12 mouse cellular contexts compared by ENCODE assay signal in genomic region chr14:101841271-101841670, GRCm38 (mm10).
A peak's percentile ranks its signal among the peaks of the same experiment; 100 is the strongest.
DNase-seq lines count a peak whose midpoint lies in the region; ATAC-seq and TF ChIP-seq lines count a peak whose summit lies in the region.
"Had no signal": no experiment of that assay in that cellular context is flagged by ENCODE, and none has a peak within 500 bp of the region (broad histone marks: within the 10 kb centered on the region; RNA-seq: fewer than 3 reads in every experiment).

No protein-coding gene starts in this region.

- peak overlapping the region; percentile 31; the same call in 1 of the 2 replicates for H3K4me2 ChIP-seq in heart, embryonic 12.5 days
- H3K4me2 ChIP-seq in heart, embryonic 11.5 days: no peak overlapping the region
- peak overlapping the region; percentile 27; the same call in 1 of the 2 replicates for H3K4me2 ChIP-seq in intestine, embryonic 16.5 days (ENCODE audit: low read depth, low read length)
- H3K4me2 ChIP-seq in stomach, embryonic 14.5 days (replicated peaks; ENCODE audit: low read depth, low read length): peak overlapping the region; percentile 35

- ATAC-seq in heart, embryonic 12.5 days (ENCODE audit: insufficient number of reproducible peaks, low FRiP score): no peak
- ATAC-seq in heart, embryonic 11.5 days (replicated peaks; ENCODE audit: insufficient number of reproducible peaks, low FRiP score, low TSS enrichment): no peak
- no peak for ATAC-seq in intestine, embryonic 16.5 days
- no peak for ATAC-seq in stomach, embryonic 14.5 days (ENCODE audit: insufficient number of reproducible peaks, insufficient read depth, low FRiP score, low read depth)

- no peaks in the 10 kb centered on the region for H3K9me3 ChIP-seq in heart, embryonic 12.5 days (replicated peaks)
- no peaks in the 10 kb centered on the region for H3K9me3 ChIP-seq in heart, embryonic 11.5 days (replicated peaks; ENCODE audit: control insufficient read depth, low read length)
- no peaks in the 10 kb centered on the region for H3K9me3 ChIP-seq in intestine, embryonic 16.5 days (ENCODE audit: control insufficient read depth, low read length)
- H3K9me3 ChIP-seq in stomach, embryonic 14.5 days (ENCODE audit: control insufficient read depth, low read depth, low read length): no peaks in the 10 kb centered on the region

- peaks cover 55% of the 10 kb centered on the region for H3K4me1 ChIP-seq in heart, embryonic 12.5 days (replicated peaks)
- H3K4me1 ChIP-seq in heart, embryonic 11.5 days (ENCODE audit: control insufficient read depth, insufficient read depth, low read length): peaks cover 9% of the 10 kb centered on the region
- peaks cover 5% of the 10 kb centered on the region for H3K4me1 ChIP-seq in lung, adult 2 months (ENCODE audit: control insufficient read depth, insufficient read depth, low read length)
- 0 out of 2 replicates have a peak, but pooled peaks cover 5% of the 10 kb centered on the region for H3K4me1 ChIP-seq in intestine, embryonic 16.5 days (ENCODE audit: control insufficient read depth, insufficient read depth, low read length)
- no peaks in the 10 kb centered on the region for H3K4me1 ChIP-seq in stomach, embryonic 14.5 days (ENCODE audit: control insufficient read depth, insufficient read depth, low read length)

- H3K36me3 ChIP-seq in heart, embryonic 12.5 days: no peaks in the 10 kb centered on the region
- no peaks in the 10 kb centered on the region for H3K36me3 ChIP-seq in heart, embryonic 11.5 days (ENCODE audit: control insufficient read depth, insufficient read depth, low read length)
- H3K36me3 ChIP-seq in intestine, embryonic 16.5 days (ENCODE audit: control insufficient read depth, insufficient read depth, low read length): no peaks in the 10 kb centered on the region
- H3K36me3 ChIP-seq in stomach, embryonic 14.5 days (ENCODE audit: control insufficient read depth, insufficient read depth, low read length): no peaks in the 10 kb centered on the region

- H3K27ac ChIP-seq in heart, embryonic 12.5 days (ENCODE audit: poor library complexity, severe bottlenecking): no peak overlapping the region
- H3K27ac ChIP-seq in heart, embryonic 11.5 days (ENCODE audit: low read depth, low read length): no peak overlapping the region
- peak overlapping the region; percentile 91 for H3K27ac ChIP-seq in intestine, embryonic 16.5 days (ENCODE audit: low read length)
- no peak overlapping the region for H3K27ac ChIP-seq in stomach, embryonic 14.5 days (ENCODE audit: low read length)

- no peaks in the 10 kb centered on the region for H3K27me3 ChIP-seq in heart, embryonic 12.5 days (replicated peaks)
- H3K27me3 ChIP-seq in heart, embryonic 11.5 days (ENCODE audit: control insufficient read depth, insufficient read depth, low read length): no peaks in the 10 kb centered on the region
- no peaks in the 10 kb centered on the region for H3K27me3 ChIP-seq in intestine, embryonic 16.5 days (replicated peaks; ENCODE audit: control insufficient read depth, insufficient read depth, low read length)
- no peaks in the 10 kb centered on the region for H3K27me3 ChIP-seq in stomach, embryonic 14.5 days (ENCODE audit: control insufficient read depth, insufficient read depth, low read length)

- DNase-seq in lung, adult 2 months: no peak
- no peak for DNase-seq in lung, postnatal 36 days
- no peak for DNase-seq in ovary, postnatal 14 days (ENCODE audit: low spot score)
- DNase-seq in urinary bladder, postnatal 36 days (ENCODE audit: low spot score in 2 of 2): no peak
- DNase-seq: cerebellum, postnatal 10 days; heart, adult 18-20 months; kidney, adult 11 months; right cerebral cortex, adult 18-20 months had no signal

- no peak overlapping the region for H3K9ac ChIP-seq in heart, embryonic 12.5 days
- no peak overlapping the region for H3K9ac ChIP-seq in heart, embryonic 11.5 days (ENCODE audit: low read depth, low read length)
- H3K9ac ChIP-seq in intestine, embryonic 16.5 days (ENCODE audit: low read depth, low read length): peak overlapping the region; percentile 68
- H3K9ac ChIP-seq in stomach, embryonic 14.5 days (replicated peaks; ENCODE audit: low read depth, low read length): no peak overlapping the region

- no peak for TF ChIP-seq CTCF in lung, adult 2 months (IDR thresholded peaks at IDR 0.05; ENCODE audit: insufficient read depth, low read length)

- no peak for TF ChIP-seq POLR2A in lung, adult 2 months (IDR thresholded peaks at IDR 0.05; ENCODE audit: borderline replicate concordance, extremely low read depth, low read depth, low read length)

- H3K4me3 ChIP-seq in heart, embryonic 12.5 days: no peak overlapping the region
- H3K4me3 ChIP-seq in heart, embryonic 11.5 days (ENCODE audit: low read depth, low read length): no peak overlapping the region
- peak overlapping the region; percentile 78 for H3K4me3 ChIP-seq in lung, adult 2 months (replicated peaks; ENCODE audit: extremely low read depth, low read depth, low read length)
- peak overlapping the region; percentile 53 for H3K4me3 ChIP-seq in intestine, embryonic 16.5 days (ENCODE audit: low read length)
- peak overlapping the region; percentile 18; the same call in 1 of the 2 replicates for H3K4me3 ChIP-seq in stomach, embryonic 14.5 days (ENCODE audit: low read depth, low read length)

- WGBS in heart, embryonic 12.5 days: 86% methylated on average over 5 of the region's 5 CpGs
- WGBS in heart, embryonic 11.5 days (ENCODE audit: insufficient replicate concordance): 70% methylated on average over 5 of the region's 5 CpGs
- WGBS in lung, adult 2 months: 58% methylated on average over 5 of the region's 5 CpGs
- WGBS in intestine, embryonic 16.5 days: 67% methylated on average over 5 of the region's 5 CpGs
- 74% methylated on average over 5 of the region's 5 CpGs for WGBS in stomach, embryonic 14.5 days

Comparison
In these comparisons a context has a peak if more than half of its experiments do, and no peak if none do; other contexts are left out.
1. H3K4me3 ChIP-seq: peak in lung, adult 2 months (single experiment), intestine, embryonic 16.5 days (single experiment) and stomach, embryonic 14.5 days (single experiment); none in heart, embryonic 12.5 days (single experiment) and heart, embryonic 11.5 days (single experiment).